Mouse (Mus musculus): ENCODE measurements around the gene Trpt1. TPM values are rescaled to one million over a fixed set of nuclear protein-coding genes. Genes with fewer than 3 reads are reported as not detected.

Trpt1 gene
- polyA plus RNA-seq, 2 experiments, result 12.0 to 15.1 TPM

- 78% methylated on average over 5 of the region's 5 CpGs for WGBS
- no peak within 1 kb of the TSS for H3K4me2 ChIP-seq (replicated peaks; ENCODE audit: low read depth, low read length, severe bottlenecking)
- H3K4me1 ChIP-seq (ENCODE audit: control insufficient read depth, insufficient read depth, low read length), result no peaks in the 10 kb centered on the region
- H3K4me3 ChIP-seq (replicated peaks; ENCODE audit: low read length), result no peak within 1 kb of the TSS
- ATAC-seq (ENCODE audit: low FRiP score, low read depth), result no peak
- H3K27ac ChIP-seq (replicated peaks; ENCODE audit: low read depth, low read length), result no peak within 1 kb of the TSS
- H3K9me3 ChIP-seq (ENCODE audit: control insufficient read depth, low read length), result no peaks in the 10 kb centered on the region
- no peaks in the 10 kb centered on the region for H3K27me3 ChIP-seq (ENCODE audit: control insufficient read depth, insufficient read depth, low read length)
- no peak within 1 kb of the TSS for H3K9ac ChIP-seq (ENCODE audit: low read depth, low read length, severe bottlenecking)
- DNase-seq (ENCODE audit: low spot score), result no peak
- H3K36me3 ChIP-seq (ENCODE audit: control insufficient read depth, insufficient read depth, low read length), result peaks cover 62% of the 10 kb centered on the region
- TF ChIP-seq POLR2A (IDR thresholded peaks at IDR 0.05; ENCODE audit: borderline replicate concordance, extremely low read depth, insufficient read depth, insufficient read length), result no peak
Observed at GRCm38 (mm10) chr19:7019191-7019590, 23.3 kb downstream of the Trpt1 start, which contains the start of gene Fermt3. TSS of gene Fermt3 (minus strand) at chr19:7019469.

- no peak for TF ChIP-seq POLR2A (IDR thresholded peaks at IDR 0.05; ENCODE audit: borderline replicate concordance, extremely low read depth, insufficient read depth, insufficient read length)
- ATAC-seq (ENCODE audit: low FRiP score, low read depth) (0 out of 2 replicates have a peak, but pooled peaks have one; percentile 21), DNase-seq (ENCODE audit: low spot score) (peak; percentile 60)
- H3K27me3 ChIP-seq (ENCODE audit: control insufficient read depth, insufficient read depth, low read length), result no peaks in the 10 kb centered on the region
- H3K9ac ChIP-seq (ENCODE audit: low read depth, low read length, severe bottlenecking), result no peak overlapping the region
- no peaks in the 10 kb centered on the region for H3K9me3 ChIP-seq (ENCODE audit: control insufficient read depth, low read length)
- no peaks in the 10 kb centered on the region for H3K4me1 ChIP-seq (ENCODE audit: control insufficient read depth, insufficient read depth, low read length)
- 54% methylated on average over 3 of the region's 3 CpGs for WGBS
- peaks cover 72% of the 10 kb centered on the region for H3K36me3 ChIP-seq (ENCODE audit: control insufficient read depth, insufficient read depth, low read length)
- H3K27ac ChIP-seq (replicated peaks; ENCODE audit: low read depth, low read length), result no peak overlapping the region
- H3K4me2 ChIP-seq (replicated peaks; ENCODE audit: low read depth, low read length, severe bottlenecking), result no peak overlapping the region
- H3K4me3 ChIP-seq (replicated peaks; ENCODE audit: low read length), result no peak overlapping the region
Observed at GRCm38 (mm10) chr19:7020224-7020641, 24.3 kb downstream of the Trpt1 start.

GRCm38 (mm10) chr19:7029531-7029930 is 33.6 kb downstream of the Trpt1 start:
- H3K4me1 ChIP-seq (ENCODE audit: control insufficient read depth, insufficient read depth, low read length), result no peaks in the 10 kb centered on the region
- 93% methylated on average over 5 of the region's 5 CpGs for WGBS
- H3K36me3 ChIP-seq (ENCODE audit: control insufficient read depth, insufficient read depth, low read length), result peaks cover 95% of the 10 kb centered on the region
- no peaks in the 10 kb centered on the region for H3K9me3 ChIP-seq (ENCODE audit: control insufficient read depth, low read length)
- no peak for TF ChIP-seq POLR2A (IDR thresholded peaks at IDR 0.05; ENCODE audit: borderline replicate concordance, extremely low read depth, insufficient read depth, insufficient read length)
- DNase-seq (ENCODE audit: low spot score) (no peak), ATAC-seq (ENCODE audit: low FRiP score, low read depth) (no peak)
- H3K27ac ChIP-seq (replicated peaks; ENCODE audit: low read depth, low read length), result no peak overlapping the region
- H3K4me2 ChIP-seq (replicated peaks; ENCODE audit: low read depth, low read length, severe bottlenecking), result no peak overlapping the region
- no peak overlapping the region for H3K4me3 ChIP-seq (replicated peaks; ENCODE audit: low read length)
- H3K27me3 ChIP-seq (ENCODE audit: control insufficient read depth, insufficient read depth, low read length), result no peaks in the 10 kb centered on the region
- no peak overlapping the region for H3K9ac ChIP-seq (ENCODE audit: low read depth, low read length, severe bottlenecking)

GRCm38 (mm10) chr19:7034006-7034405 is 38.1 kb downstream of the Trpt1 start:
- Histone ChIP-seq H3K4me2 (replicated peaks; ENCODE audit: low read depth, low read length, severe bottlenecking) (no peak overlapping the region), H3K4me1 (ENCODE audit: control insufficient read depth, insufficient read depth, low read length) (peaks cover 5% of the 10 kb centered on the region), H3K9me3 (ENCODE audit: control insufficient read depth, low read length) (no peaks in the 10 kb centered on the region), H3K27me3 (ENCODE audit: control insufficient read depth, insufficient read depth, low read length) (no peaks in the 10 kb centered on the region), H3K27ac (replicated peaks; ENCODE audit: low read depth, low read length) (no peak overlapping the region), H3K9ac (ENCODE audit: low read depth, low read length, severe bottlenecking) (no peak overlapping the region), H3K4me3 (replicated peaks; ENCODE audit: low read length) (no peak overlapping the region), H3K36me3 (ENCODE audit: control insufficient read depth, insufficient read depth, low read length) (peaks cover 71% of the 10 kb centered on the region)
- ATAC-seq (ENCODE audit: low FRiP score, low read depth) (no peak), DNase-seq (ENCODE audit: low spot score) (no peak)
- WGBS, result 90% methylated on average over 5 of the region's 5 CpGs
- no peak for TF ChIP-seq POLR2A (IDR thresholded peaks at IDR 0.05; ENCODE audit: borderline replicate concordance, extremely low read depth, insufficient read depth, insufficient read length)

- peak; percentile 4; the same call in 1 of the 2 replicates for ATAC-seq (ENCODE audit: low FRiP score, low read depth)
- DNase-seq (ENCODE audit: low spot score), result peak; percentile 60
- H3K9ac ChIP-seq (ENCODE audit: low read depth, low read length, severe bottlenecking), result peak overlapping the region; percentile 92
- peak overlapping the region; percentile 81 for H3K27ac ChIP-seq (replicated peaks; ENCODE audit: low read depth, low read length)
- H3K9me3 ChIP-seq (ENCODE audit: control insufficient read depth, low read length), result no peaks in the 10 kb centered on the region
- TF ChIP-seq POLR2A (IDR thresholded peaks at IDR 0.05; ENCODE audit: borderline replicate concordance, extremely low read depth, insufficient read depth, insufficient read length), result no peak
- no peaks in the 10 kb centered on the region for H3K27me3 ChIP-seq (ENCODE audit: control insufficient read depth, insufficient read depth, low read length)
- H3K4me2 ChIP-seq (replicated peaks; ENCODE audit: low read depth, low read length, severe bottlenecking), result peak overlapping the region; percentile 66
- whole genome bisulfite sequencing, result 3% methylated on average over 27 of the region's 35 CpGs
- peaks cover 20% of the 10 kb centered on the region for H3K36me3 ChIP-seq (ENCODE audit: control insufficient read depth, insufficient read depth, low read length)
- H3K4me1 ChIP-seq (ENCODE audit: control insufficient read depth, insufficient read depth, low read length), result peaks cover 11% of the 10 kb centered on the region
- peak overlapping the region; percentile 93 for H3K4me3 ChIP-seq (replicated peaks; ENCODE audit: low read length)
Observed at GRCm38 (mm10) chr19:7039088-7039720, 43.3 kb downstream of the Trpt1 start.

Data from limb, embryonic 14.5 days (tissue).